Mouse (Mus musculus) heart, adult 10 weeks (tissue): ENCODE measurements around the gene Ceacam5. TPM values are rescaled to one million over a fixed set of nuclear protein-coding genes. Genes with fewer than 3 reads are reported as not detected.

Experiments
- polyA plus RNA-seq: library from polyadenylated mRNA; stranded (reverse); fragments of 350-450 nt; fragmentation: Illumina TruSeq; extraction: RNeasy Lipid Tissue Mini Kit (QIAGEN cat#74804); gene quantifications from one replicate; pipeline ENCODE4 v1.2.3, GENCODE M21; 2014; ENCODE audit warnings: low read depth, low replicate concordance

Ceacam5 gene
- polyA plus RNA-seq: not detected

GRCm38 (mm10) chr7:17712938-17713337 is at the start of gene Ceacam5:
Gene Ceacam5, plus strand, starts transcription at chr7:17713238.

Other genes starting within 250 kb of the Ceacam5 start
- not detected for gene Ceacam14, start 99.4 kb downstream of the Ceacam5 start, polyA plus RNA-seq
- gene Gm5155, start 158.5 kb downstream of the Ceacam5 start, polyA plus RNA-seq: not detected